Mouse (Mus musculus) adrenal gland, adult 8-10 months (tissue): ENCODE measurements around the gene Mrps24. TPM values are rescaled to one million over a fixed set of nuclear protein-coding genes. Genes with fewer than 3 reads are reported as not detected.

Source experiments
- DNase-seq: peaks from one replicate; pipeline ENCODE4 v3.0.0; 2022
- total RNA-seq, 4 experiments: library from RNA; stranded (reverse); gene quantifications; 2 replicates each; pipeline ENCODE4 v1.2.4; 2022

Gene Mrps24
- 100 to 1,000 TPM; 102 to 222 (median 154) TPM for total RNA-seq

GRCm38 (mm10) chr11:5715630-5716105 lies at the start of gene Mrps24:
Mrps24 (minus strand) TSS chr11:5715680.
- DNase-seq: no peak

GRCm38 (mm10) chr11:5762633-5762982 lies 47.1 kb upstream of the Mrps24 start:
- no peak for DNase-seq

- peak; percentile 90 for DNase-seq
Observed at GRCm38 (mm10) chr11:5761820-5762632, 46.5 kb upstream of the Mrps24 start, which contains the start of gene Urgcp. Urgcp (minus strand) TSS chr11:5762376.

- DNase-seq: no peak
Observed at GRCm38 (mm10) chr11:5753755-5754154, 38.3 kb upstream of the Mrps24 start.

- DNase-seq: no peak
Observed at GRCm38 (mm10) chr11:5744951-5745350, 29.5 kb upstream of the Mrps24 start.

- DNase-seq: no peak
Observed at GRCm38 (mm10) chr11:5742106-5742505, 26.6 kb upstream of the Mrps24 start.

- peak; percentile 71 for DNase-seq
Observed at GRCm38 (mm10) chr11:5740965-5741627, 25.6 kb upstream of the Mrps24 start.

GRCm38 (mm10) chr11:5740599-5740964 lies 25.1 kb upstream of the Mrps24 start:
- no peak for DNase-seq

GRCm38 (mm10) chr11:5739846-5740245 lies 24.4 kb upstream of the Mrps24 start:
- no peak for DNase-seq

- no peak for DNase-seq
Observed at GRCm38 (mm10) chr11:5738888-5739632, 23.6 kb upstream of the Mrps24 start.

GRCm38 (mm10) chr11:5737137-5737536 lies 21.7 kb upstream of the Mrps24 start:
- peak; percentile 43 for DNase-seq

- DNase-seq: no peak
Observed at GRCm38 (mm10) chr11:5734323-5734722, 18.8 kb upstream of the Mrps24 start.

GRCm38 (mm10) chr11:5732401-5732800 lies 16.9 kb upstream of the Mrps24 start:
- no peak for DNase-seq

GRCm38 (mm10) chr11:5729582-5729981 lies 14.1 kb upstream of the Mrps24 start:
- DNase-seq: no peak

- DNase-seq: no peak
Observed at GRCm38 (mm10) chr11:5718611-5719354, 3.3 kb upstream of the Mrps24 start.

GRCm38 (mm10) chr11:5716938-5717705 lies 1.6 kb upstream of the Mrps24 start:
- DNase-seq: no peak

- DNase-seq: no peak
Observed at GRCm38 (mm10) chr11:5716246-5716645, 766 bp upstream of the Mrps24 start.

- no peak for DNase-seq
Observed at GRCm38 (mm10) chr11:5715179-5715578, 301 bp downstream of the Mrps24 start.

- peak; percentile 77 for DNase-seq
Observed at GRCm38 (mm10) chr11:5707530-5708353, 7.7 kb downstream of the Mrps24 start.

GRCm38 (mm10) chr11:5706874-5707529 lies 8.5 kb downstream of the Mrps24 start:
- no peak for DNase-seq
